Mouse (Mus musculus): ENCODE data around the gene Efna2.

- TF ChIP-seq POLR2A (IDR thresholded peaks at IDR 0.05; ENCODE audit: extremely low read depth, insufficient read depth, low read length) (no peak), CTCF (IDR thresholded peaks at IDR 0.05; ENCODE audit: extremely low read depth, insufficient read depth, low read length) (no peak)
These were observed 2.9 kb upstream of the Efna2 start for GRCm38 (mm10) chr10:80176270-80176834.
